Mouse (Mus musculus): ENCODE measurements around the gene Gcdh. TPM values are rescaled to one million over a fixed set of nuclear protein-coding genes. Genes with fewer than 3 reads are reported as not detected.
A peak's percentile ranks its signal among the peaks of the same experiment; 100 is the strongest.

Gene Gcdh
- polyA plus RNA-seq, 1 experiment from 2014 or later: 25.9 TPM

DNA sequence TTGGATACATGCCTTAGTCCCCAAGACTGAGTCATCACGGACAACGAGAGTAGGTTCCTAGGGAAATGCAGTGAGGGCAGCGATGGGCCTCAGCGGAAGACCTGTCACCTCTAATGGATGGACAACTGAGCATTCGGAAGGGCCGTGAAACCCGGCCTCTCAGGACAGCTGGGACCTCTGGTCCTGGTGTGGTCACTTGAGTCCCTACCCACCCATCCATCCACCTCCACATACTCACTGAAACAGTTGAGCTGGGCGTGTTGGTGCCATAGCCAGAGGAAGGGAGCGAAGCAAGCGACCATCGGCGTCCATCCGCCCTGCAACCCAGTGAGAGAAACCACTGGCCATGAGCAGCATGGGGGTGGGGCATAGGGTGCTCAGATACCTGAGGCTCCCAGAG is 36.9 kb upstream of the Gcdh start:
- Histone ChIP-seq H3K36me3 (ENCODE audit: control insufficient read depth, insufficient read depth, low read length) (peaks cover 56% of the 10 kb centered on the region), H3K4me1 (ENCODE audit: control insufficient read depth, insufficient read depth, low read length) (peaks cover 24% of the 10 kb centered on the region), H3K27me3 (ENCODE audit: control insufficient read depth, insufficient read depth, low read length) (no peaks in the 10 kb centered on the region), H3K4me3 (replicated peaks; ENCODE audit: low read depth, low read length) (no peak overlapping the region), H3K9ac (replicated peaks; ENCODE audit: low read length) (no peak overlapping the region), H3K27ac (replicated peaks; ENCODE audit: low read depth, low read length) (no peak overlapping the region), H3K9me3 (ENCODE audit: control insufficient read depth, low read length) (no peaks in the 10 kb centered on the region), H3K4me2 (ENCODE audit: low read length) (no peak overlapping the region)
- DNase-seq: no peak
- no peak for ATAC-seq (ENCODE audit: low FRiP score, low TSS enrichment)
- WGBS: 91% methylated on average over 13 of the region's 13 CpGs

DNA sequence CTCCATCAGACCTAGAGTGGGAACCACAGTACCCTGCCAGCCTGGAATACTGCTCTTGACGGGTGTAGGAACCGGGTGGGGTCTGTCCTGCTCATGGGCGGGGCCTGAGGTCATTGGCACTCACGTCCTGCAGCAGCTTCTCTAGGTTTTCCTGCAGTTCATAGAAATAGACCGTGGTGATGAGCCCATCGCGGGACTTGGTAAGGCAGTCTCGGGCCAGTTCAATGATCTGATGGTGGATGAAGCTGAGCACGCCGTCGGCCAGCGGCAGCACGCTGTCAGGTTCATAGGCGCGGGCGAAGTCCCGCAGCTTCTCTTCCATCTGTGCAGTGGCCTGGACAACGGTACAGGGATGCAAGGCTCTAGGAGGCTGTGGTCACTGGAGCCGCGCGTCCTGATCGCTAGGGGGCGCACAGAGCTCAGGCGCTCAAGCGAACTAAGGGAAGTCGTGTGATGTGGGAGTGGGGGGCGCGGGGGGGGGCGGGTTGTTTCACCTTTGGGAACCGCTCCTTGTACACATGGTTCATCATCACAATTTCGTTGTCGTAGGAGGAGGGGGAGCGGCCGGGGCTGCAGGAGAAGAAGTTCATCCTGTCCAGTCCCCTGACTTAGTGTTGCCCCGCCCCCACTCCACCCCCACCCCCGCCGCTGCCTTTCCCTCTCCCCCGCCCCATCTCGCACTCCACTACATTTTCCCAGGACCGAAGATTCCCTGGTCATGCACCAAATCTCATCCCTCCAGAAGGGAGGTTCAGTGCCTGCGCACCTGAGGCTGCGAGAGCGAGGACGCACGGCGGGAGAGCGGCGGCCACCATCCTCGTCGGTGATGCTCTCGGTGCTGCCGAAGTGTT is 35.0 kb upstream of the Gcdh start:
- 3% methylated on average over 52 of the region's 52 CpGs for WGBS
- DNase-seq (peak; percentile 88), ATAC-seq (ENCODE audit: low FRiP score, low TSS enrichment) (peak; percentile 75; the same call in 1 of the 2 replicates)
- Histone ChIP-seq H3K27ac (replicated peaks; ENCODE audit: low read depth, low read length) (no peak overlapping the region), H3K4me2 (ENCODE audit: low read length) (peak overlapping the region; percentile 53), H3K4me3 (replicated peaks; ENCODE audit: low read depth, low read length) (peak overlapping the region; percentile 20), H3K4me1 (ENCODE audit: control insufficient read depth, insufficient read depth, low read length) (peaks cover 5% of the 10 kb centered on the region), H3K9me3 (ENCODE audit: control insufficient read depth, low read length) (no peaks in the 10 kb centered on the region), H3K27me3 (ENCODE audit: control insufficient read depth, insufficient read depth, low read length) (no peaks in the 10 kb centered on the region), H3K9ac (replicated peaks; ENCODE audit: low read length) (peak overlapping the region; percentile 35), H3K36me3 (ENCODE audit: control insufficient read depth, insufficient read depth, low read length) (peaks cover 71% of the 10 kb centered on the region)

DNA sequence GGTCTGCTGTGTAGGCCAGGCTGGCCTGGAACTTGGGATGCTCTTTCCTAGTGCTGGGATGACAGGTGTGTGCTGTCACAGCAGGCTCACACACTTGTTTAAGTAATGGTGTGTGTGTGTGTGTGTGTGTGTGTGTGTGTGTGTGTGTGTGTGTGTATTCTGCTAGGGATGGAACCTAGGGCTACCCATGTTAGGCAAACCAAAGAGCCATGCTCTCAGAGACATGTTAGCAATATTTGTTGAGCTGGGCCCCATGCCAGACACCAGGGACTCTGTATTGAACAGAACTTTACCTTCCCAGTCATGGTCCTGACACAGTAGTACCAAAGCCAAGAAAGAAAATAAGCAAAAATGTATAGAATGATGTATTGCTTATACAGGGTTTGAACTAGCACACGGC is 33.8 kb upstream of the Gcdh start:
- ATAC-seq (ENCODE audit: low FRiP score, low TSS enrichment): no peak
- no peak for DNase-seq
- Histone ChIP-seq H3K27me3 (ENCODE audit: control insufficient read depth, insufficient read depth, low read length) (no peaks in the 10 kb centered on the region), H3K9ac (replicated peaks; ENCODE audit: low read length) (no peak overlapping the region), H3K27ac (replicated peaks; ENCODE audit: low read depth, low read length) (no peak overlapping the region), H3K4me1 (ENCODE audit: control insufficient read depth, insufficient read depth, low read length) (peaks cover 4% of the 10 kb centered on the region; the same call in 1 of the 2 replicates), H3K36me3 (ENCODE audit: control insufficient read depth, insufficient read depth, low read length) (peaks cover 77% of the 10 kb centered on the region), H3K9me3 (ENCODE audit: control insufficient read depth, low read length) (no peaks in the 10 kb centered on the region), H3K4me3 (replicated peaks; ENCODE audit: low read depth, low read length) (no peak overlapping the region), H3K4me2 (ENCODE audit: low read length) (no peak overlapping the region)
- 94% methylated on average over 1 of the region's 1 CpGs for WGBS

DNA sequence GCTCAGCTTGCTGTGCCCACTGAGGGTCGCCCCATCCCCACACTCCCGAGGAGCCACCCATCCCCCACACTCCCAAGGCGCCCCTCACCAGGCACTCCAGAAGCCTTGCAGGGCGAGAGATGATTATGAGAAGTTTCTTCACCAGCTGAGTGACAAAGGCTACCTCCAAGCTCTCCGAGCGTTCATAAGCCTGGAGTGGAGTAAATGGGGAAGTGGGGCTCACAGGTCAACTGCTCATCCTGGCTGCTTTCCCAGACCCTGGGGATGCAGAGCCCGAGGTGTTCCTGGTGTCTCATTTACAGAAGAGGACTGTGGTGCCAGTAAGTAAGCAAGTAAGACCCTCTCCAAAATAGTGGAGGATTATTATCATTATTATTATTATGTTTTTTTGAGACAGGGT is 31.8 kb upstream of the Gcdh start:
- no peaks in the 10 kb centered on the region for H3K27me3 ChIP-seq (ENCODE audit: control insufficient read depth, insufficient read depth, low read length)
- H3K9me3 ChIP-seq (ENCODE audit: control insufficient read depth, low read length): no peaks in the 10 kb centered on the region
- no peak overlapping the region for H3K4me3 ChIP-seq (replicated peaks; ENCODE audit: low read depth, low read length)
- WGBS: 73% methylated on average over 7 of the region's 7 CpGs
- ATAC-seq (ENCODE audit: low FRiP score, low TSS enrichment): no peak
- no peak overlapping the region for H3K4me2 ChIP-seq (ENCODE audit: low read length)
- no peak overlapping the region for H3K27ac ChIP-seq (replicated peaks; ENCODE audit: low read depth, low read length)
- DNase-seq: no peak
- H3K36me3 ChIP-seq (ENCODE audit: control insufficient read depth, insufficient read depth, low read length): peaks cover 80% of the 10 kb centered on the region
- H3K4me1 ChIP-seq (ENCODE audit: control insufficient read depth, insufficient read depth, low read length): peaks cover 4% of the 10 kb centered on the region; the same call in 1 of the 2 replicates
- H3K9ac ChIP-seq (replicated peaks; ENCODE audit: low read length): no peak overlapping the region

DNA sequence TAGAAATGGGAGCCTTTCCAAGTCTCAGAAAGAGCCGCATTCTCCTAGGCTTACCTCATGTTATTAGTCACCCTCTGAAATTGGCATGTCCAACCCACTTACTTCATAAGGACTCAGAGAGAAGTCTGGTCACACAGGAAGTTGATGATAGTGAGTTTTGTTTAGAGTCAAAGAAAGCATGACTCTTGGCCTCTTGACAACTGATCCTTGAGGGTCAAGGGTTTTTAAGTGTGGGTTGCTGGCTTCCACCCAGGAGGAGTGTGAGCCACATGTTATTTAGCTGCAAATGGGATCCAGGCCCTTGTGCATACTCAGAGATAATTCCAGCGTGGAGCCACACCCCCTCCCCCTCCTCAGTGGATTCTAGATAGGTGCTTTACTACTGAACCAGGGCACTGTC is 27.9 kb upstream of the Gcdh start:
- 86% methylated on average over 2 of the region's 2 CpGs for WGBS
- ATAC-seq (ENCODE audit: low FRiP score, low TSS enrichment): no peak
- no peaks in the 10 kb centered on the region for H3K27me3 ChIP-seq (ENCODE audit: control insufficient read depth, insufficient read depth, low read length)

DNA sequence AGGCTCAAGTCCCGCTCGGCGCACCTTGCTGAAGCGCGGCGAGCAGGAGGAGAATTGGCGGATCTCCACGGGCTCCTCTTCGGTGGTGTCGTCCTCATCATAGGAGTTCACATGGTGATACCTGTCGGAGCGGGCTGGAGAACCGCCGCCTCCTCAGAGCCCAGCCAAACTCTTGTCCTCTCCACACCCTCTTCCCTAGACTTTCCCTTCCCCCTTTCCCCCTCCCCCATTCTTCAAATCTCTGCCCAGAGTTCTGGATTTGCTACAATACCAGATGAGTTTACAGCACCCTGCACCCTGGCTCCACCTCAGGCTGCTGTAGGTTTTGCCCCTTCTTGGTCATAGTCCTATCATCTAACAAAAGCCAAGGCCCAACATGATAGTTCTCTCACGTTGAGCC is 24.9 kb upstream of the Gcdh start:
- DNase-seq (no peak), ATAC-seq (ENCODE audit: low FRiP score, low TSS enrichment) (no peak)
- Histone ChIP-seq H3K9ac (replicated peaks; ENCODE audit: low read length) (no peak overlapping the region), H3K36me3 (ENCODE audit: control insufficient read depth, insufficient read depth, low read length) (peaks cover 96% of the 10 kb centered on the region), H3K4me3 (replicated peaks; ENCODE audit: low read depth, low read length) (no peak overlapping the region), H3K27me3 (ENCODE audit: control insufficient read depth, insufficient read depth, low read length) (peaks cover 22% of the 10 kb centered on the region), H3K27ac (replicated peaks; ENCODE audit: low read depth, low read length) (no peak overlapping the region), H3K9me3 (ENCODE audit: control insufficient read depth, low read length) (no peaks in the 10 kb centered on the region), H3K4me1 (ENCODE audit: control insufficient read depth, insufficient read depth, low read length) (no peaks in the 10 kb centered on the region), H3K4me2 (ENCODE audit: low read length) (no peak overlapping the region)
- whole genome bisulfite sequencing: 90% methylated on average over 15 of the region's 15 CpGs

More for the DNA sequence above, 27.9 kb upstream of the Gcdh start:
- no peaks in the 10 kb centered on the region for H3K9me3 ChIP-seq (ENCODE audit: control insufficient read depth, low read length)
- H3K36me3 ChIP-seq (ENCODE audit: control insufficient read depth, insufficient read depth, low read length): peaks cover 94% of the 10 kb centered on the region
- no peaks in the 10 kb centered on the region for H3K4me1 ChIP-seq (ENCODE audit: control insufficient read depth, insufficient read depth, low read length)
- no peak overlapping the region for H3K4me3 ChIP-seq (replicated peaks; ENCODE audit: low read depth, low read length)
- no peak overlapping the region for H3K4me2 ChIP-seq (ENCODE audit: low read length)
- H3K27ac ChIP-seq (replicated peaks; ENCODE audit: low read depth, low read length): no peak overlapping the region
- no peak for DNase-seq
- no peak overlapping the region for H3K9ac ChIP-seq (replicated peaks; ENCODE audit: low read length)

DNA sequence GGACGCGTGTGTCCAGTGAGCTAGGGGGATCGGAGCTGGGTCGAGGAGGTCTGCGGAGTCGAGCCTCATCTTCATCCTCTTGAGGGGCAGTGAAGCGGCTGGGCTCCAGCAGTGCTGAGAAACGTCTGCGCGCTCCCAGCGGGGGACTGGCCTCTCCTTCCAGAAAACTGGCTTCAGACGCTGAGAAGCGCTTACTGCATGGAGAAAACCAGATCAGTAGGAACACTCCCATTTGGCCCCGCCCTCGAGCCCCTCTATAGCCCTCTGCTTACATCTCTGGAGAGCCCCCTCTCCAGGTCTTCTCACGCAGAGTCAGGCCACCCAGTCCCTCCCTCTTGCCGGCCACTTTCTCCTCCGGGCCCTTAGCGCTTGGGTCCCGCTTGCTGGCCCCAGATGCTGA is 24.1 kb upstream of the Gcdh start:
- no peaks in the 10 kb centered on the region for H3K4me1 ChIP-seq (ENCODE audit: control insufficient read depth, insufficient read depth, low read length)
- H3K9me3 ChIP-seq (ENCODE audit: control insufficient read depth, low read length): no peaks in the 10 kb centered on the region
- ATAC-seq (ENCODE audit: low FRiP score, low TSS enrichment) (no peak), DNase-seq (no peak)
- WGBS: 30% methylated on average over 20 of the region's 20 CpGs
- H3K27me3 ChIP-seq (ENCODE audit: control insufficient read depth, insufficient read depth, low read length): peaks cover 29% of the 10 kb centered on the region
- H3K9ac ChIP-seq (replicated peaks; ENCODE audit: low read length): no peak overlapping the region
- no peak overlapping the region for H3K4me3 ChIP-seq (replicated peaks; ENCODE audit: low read depth, low read length)
- H3K27ac ChIP-seq (replicated peaks; ENCODE audit: low read depth, low read length): no peak overlapping the region
- H3K36me3 ChIP-seq (ENCODE audit: control insufficient read depth, insufficient read depth, low read length): peaks cover 95% of the 10 kb centered on the region
- no peak overlapping the region for H3K4me2 ChIP-seq (ENCODE audit: low read length)

DNA sequence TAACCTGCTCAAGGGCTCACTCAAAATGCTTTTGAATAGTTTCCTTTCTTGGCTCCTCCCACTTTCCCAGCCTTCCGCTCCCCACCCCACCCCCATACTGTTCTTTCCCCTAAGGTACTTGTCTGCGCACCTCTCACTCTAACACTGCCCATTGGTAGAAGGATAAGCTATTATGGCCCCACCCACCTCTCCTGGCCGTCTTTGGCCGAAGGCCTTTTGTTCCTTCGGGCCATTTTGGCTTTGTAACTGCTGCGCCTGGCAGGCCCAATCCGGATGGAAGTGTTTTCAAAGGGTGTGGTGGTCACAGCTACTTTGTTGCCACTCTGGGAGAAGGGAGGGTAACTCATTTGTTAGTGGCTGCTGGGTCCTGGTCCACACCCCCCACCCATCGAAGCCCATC is 21.5 kb upstream of the Gcdh start:
- no peak for ATAC-seq (ENCODE audit: low FRiP score, low TSS enrichment)
- Histone ChIP-seq H3K4me2 (ENCODE audit: low read length) (no peak overlapping the region), H3K4me1 (ENCODE audit: control insufficient read depth, insufficient read depth, low read length) (no peaks in the 10 kb centered on the region), H3K27ac (replicated peaks; ENCODE audit: low read depth, low read length) (no peak overlapping the region), H3K4me3 (replicated peaks; ENCODE audit: low read depth, low read length) (no peak overlapping the region), H3K9me3 (ENCODE audit: control insufficient read depth, low read length) (no peaks in the 10 kb centered on the region), H3K36me3 (ENCODE audit: control insufficient read depth, insufficient read depth, low read length) (peaks cover 94% of the 10 kb centered on the region), H3K27me3 (ENCODE audit: control insufficient read depth, insufficient read depth, low read length) (peaks cover 34% of the 10 kb centered on the region), H3K9ac (replicated peaks; ENCODE audit: low read length) (no peak overlapping the region)
- no peak for DNase-seq
- WGBS: 91% methylated on average over 8 of the region's 8 CpGs

DNA sequence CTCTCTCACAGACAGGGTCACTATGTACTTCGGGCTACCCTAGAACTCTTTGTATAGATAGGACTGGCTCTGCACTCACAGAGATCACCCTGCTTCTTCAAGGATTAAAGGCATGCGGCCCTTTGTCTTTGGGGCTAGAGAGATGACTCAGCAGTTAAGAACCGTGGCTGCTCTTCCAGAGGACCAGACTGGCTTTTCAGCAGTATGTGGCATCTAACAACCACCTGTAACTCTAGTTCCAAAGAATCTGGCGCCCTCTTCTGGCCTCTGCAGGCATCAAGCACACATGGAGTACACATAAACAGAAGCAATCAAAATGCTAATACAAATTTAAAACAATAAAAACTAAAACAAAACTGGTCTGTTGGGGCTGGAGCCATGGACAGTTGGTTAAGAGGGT is 20.2 kb upstream of the Gcdh start:
- Histone ChIP-seq H3K4me1 (ENCODE audit: control insufficient read depth, insufficient read depth, low read length) (0 out of 2 replicates have a peak, but pooled peaks cover 1% of the 10 kb centered on the region), H3K4me3 (replicated peaks; ENCODE audit: low read depth, low read length) (no peak overlapping the region), H3K36me3 (ENCODE audit: control insufficient read depth, insufficient read depth, low read length) (peaks cover 89% of the 10 kb centered on the region), H3K4me2 (ENCODE audit: low read length) (no peak overlapping the region), H3K9me3 (ENCODE audit: control insufficient read depth, low read length) (no peaks in the 10 kb centered on the region), H3K27ac (replicated peaks; ENCODE audit: low read depth, low read length) (no peak overlapping the region), H3K9ac (replicated peaks; ENCODE audit: low read length) (no peak overlapping the region), H3K27me3 (ENCODE audit: control insufficient read depth, insufficient read depth, low read length) (peaks cover 34% of the 10 kb centered on the region)
- WGBS: 35% methylated on average over 4 of the region's 4 CpGs
- DNase-seq (peak; percentile 68), ATAC-seq (ENCODE audit: low FRiP score, low TSS enrichment) (no peak)
